Mouse (Mus musculus): ENCODE measurements around the gene Nop9. TPM values are rescaled to one million over a fixed set of nuclear protein-coding genes. Genes with fewer than 3 reads are reported as not detected.

Nop9 gene
- total RNA-seq (2012; rRNA removed) (38.5 and 45.7 TPM in 2 replicates), total RNA-seq (2014; rRNA removed) (85.3 and 92.1 TPM in 2 replicates), polyA plus RNA-seq (2012; ENCODE audit: insufficient read length, low read depth) (76.9 and 89.1 TPM in 2 replicates)

GRCm38 (mm10) chr14:55745180-55745860, at the start of gene Nop9, which contains the start of gene Dhrs1:
Gene Nop9 (plus strand): TSS chr14:55745693.
Gene Dhrs1 (minus strand): TSS chr14:55745690.
- in situ Hi-C loops (cut with MboI; ENCODE audit: low pct_ligation_motif_present, low pct_unique_long_range_greater_than_20kb, low sequenced_read_pairs) = no loop called here
- Histone ChIP-seq H3K27me3 (replicated peaks) (no peaks in the 10 kb centered on the region), H3K79me2 (replicated peaks; ENCODE audit: control insufficient read depth, extremely low read depth, insufficient read depth, poor library complexity, severe bottlenecking) (peaks cover 24% of the 10 kb centered on the region), H3K36me3 (replicated peaks in 1 of 2; ENCODE audit: control insufficient read depth in 1 of 2, insufficient read depth in 1 of 2, low read length in 1 of 2) (peaks cover 32 to 62% of the 10 kb centered on the region in 2 experiments), H3K4me2 (ENCODE audit: insufficient read depth, low read depth, poor library complexity, severe bottlenecking) (peak within 1 kb of the TSS; percentile 78), H3K9me3 (replicated peaks; ENCODE audit: low read length) (peaks cover 13% of the 10 kb centered on the region), H3K27ac (ENCODE audit: insufficient read depth, low read depth) (no peak within 1 kb of the TSS; the same call in 1 of the 2 replicates), H3K9ac (ENCODE audit: insufficient read depth, low read depth) (peak within 1 kb of the TSS; percentile 83), H3K4me3 (replicated peaks in 1 of 3; ENCODE audit: low read depth in 2 of 3, low read length in 2 of 3, poor library complexity in 1 of 3) (peak within 1 kb of the TSS; percentile 84 to 95 (median 91)), H3K4me1 (ENCODE audit: control insufficient read depth in 1 of 2, insufficient read depth in 2 of 2) (peaks cover 4 to 29% of the 10 kb centered on the region in 2 experiments)
- no peak for TF ChIP-seq ETS1 (conservative IDR thresholded peaks at IDR 0.05; ENCODE audit: low read depth, low read length)
- TF ChIP-seq MAX (IDR thresholded peaks at IDR 0.05; ENCODE audit: low read length) = peak; percentile 68
- no peak for TF ChIP-seq GABPA (IDR thresholded peaks at IDR 0.05; ENCODE audit: insufficient replicate concordance, low read depth, low read length)
- peak; percentile 83 for TF ChIP-seq SIN3A (IDR thresholded peaks at IDR 0.05; ENCODE audit: low read length)
- TF ChIP-seq E2F4 (IDR thresholded peaks at IDR 0.05; ENCODE audit: insufficient replicate concordance, low read depth, low read length) = no peak
- peak; percentile 41; the same call in 1 of the 2 replicates for TF ChIP-seq BHLHE40 (IDR thresholded peaks at IDR 0.05; ENCODE audit: low read depth, low read length)
- no peak for TF ChIP-seq JUND (conservative IDR thresholded peaks at IDR 0.05; ENCODE audit: low read depth, low read length)
- no peak for TF ChIP-seq RAD21 (IDR thresholded peaks at IDR 0.05; ENCODE audit: low read depth, low read length)
- TF ChIP-seq CTCF (conservative IDR thresholded peaks at IDR 0.05 in 1 of 2, IDR thresholded peaks at IDR 0.05 in 1 of 2; ENCODE audit: low read depth in 2 of 2, low read length in 2 of 2) = no peak
- TF ChIP-seq MXI1 (IDR thresholded peaks at IDR 0.05; ENCODE audit: low read depth, low read length) = peak; percentile 91
- TF ChIP-seq CHD1 (IDR thresholded peaks at IDR 0.05; ENCODE audit: low read depth, low read length) = no peak
- peak; percentile 78 for TF ChIP-seq HCFC1 (IDR thresholded peaks at IDR 0.05; ENCODE audit: low read depth, low read length)
- no peak for TF ChIP-seq MAFK (IDR thresholded peaks at IDR 0.05; ENCODE audit: insufficient replicate concordance, low read length)
- TF ChIP-seq NELFE (IDR thresholded peaks at IDR 0.05; ENCODE audit: low read depth, low read length) = peak; percentile 62; the same call in 1 of the 2 replicates
- TF ChIP-seq POLR2AphosphoS2 (IDR thresholded peaks at IDR 0.05; ENCODE audit: low read depth, low read length) = 0 out of 2 replicates have a peak, but pooled peaks have one; percentile 35
- TF ChIP-seq NRF1 (IDR thresholded peaks at IDR 0.05; ENCODE audit: low read depth, low read length) = peak; percentile 25; the same call in 1 of the 2 replicates
- no peak for TF ChIP-seq ZC3H11A (IDR thresholded peaks at IDR 0.05; ENCODE audit: low read depth, low read length)
- TF ChIP-seq PAX5 (IDR thresholded peaks at IDR 0.05; ENCODE audit: low read length) = no peak
- no peak for TF ChIP-seq USF1 (IDR thresholded peaks at IDR 0.05; ENCODE audit: low read depth, low read length)
- no peak for TF ChIP-seq ZNF384 (IDR thresholded peaks at IDR 0.05; ENCODE audit: low read depth, low read length)
- TF ChIP-seq RCOR1 (conservative IDR thresholded peaks at IDR 0.05; ENCODE audit: low read depth, low read length) = no peak
- TF ChIP-seq SMC3 (IDR thresholded peaks at IDR 0.05; ENCODE audit: low read depth, low read length) = no peak
- no peak for TF ChIP-seq CHD2 (IDR thresholded peaks at IDR 0.05; ENCODE audit: low read length)
- peak; percentile 41; the same call in 1 of the 2 replicates for TF ChIP-seq MAZ (IDR thresholded peaks at IDR 0.05; ENCODE audit: low read depth, low read length)
- TF ChIP-seq ZMIZ1 (IDR thresholded peaks at IDR 0.05; ENCODE audit: low read depth, low read length) = no peak
- TF ChIP-seq JUN (IDR thresholded peaks at IDR 0.05; ENCODE audit: insufficient read depth, low read depth, low read length) = no peak
- peak; percentile 56; the same call in 1 of the 2 replicates for TF ChIP-seq TCF12 (IDR thresholded peaks at IDR 0.05; ENCODE audit: low read depth, low read length)
- no peak for TF ChIP-seq ZKSCAN1 (IDR thresholded peaks at IDR 0.05; ENCODE audit: borderline replicate concordance, low read depth, low read length)
- no peak for TF ChIP-seq MYC (IDR thresholded peaks at IDR 0.05; ENCODE audit: low read depth, low read length)
- TF ChIP-seq MEF2A (IDR thresholded peaks at IDR 0.05; ENCODE audit: borderline replicate concordance, low read depth, low read length) = no peak
- TF ChIP-seq ELF1 (IDR thresholded peaks at IDR 0.05; ENCODE audit: low read depth, low read length) = peak; percentile 82
- no peak for TF ChIP-seq USF2 (conservative IDR thresholded peaks at IDR 0.05; ENCODE audit: low read depth, low read length)
- peak; percentile 76 for TF ChIP-seq POLR2A (IDR thresholded peaks at IDR 0.05; ENCODE audit: low read depth, low read length)
- TF ChIP-seq IRF4 (IDR thresholded peaks at IDR 0.05; ENCODE audit: low read depth, low read length) = peak; percentile 68; the same call in 1 of the 2 replicates
- no peak for TF ChIP-seq TBP (conservative IDR thresholded peaks at IDR 0.05; ENCODE audit: low read depth, low read length)
- TF ChIP-seq UBTF (IDR thresholded peaks at IDR 0.05; ENCODE audit: low read depth, low read length) = no peak
- no peak for TF ChIP-seq EP300 (IDR thresholded peaks at IDR 0.05; ENCODE audit: low read length)
- 0 out of 2 replicates have a peak, but pooled peaks have one; percentile 54 for TF ChIP-seq KAT2A (IDR thresholded peaks at IDR 0.05; ENCODE audit: insufficient replicate concordance, low read length)
- peak; percentile 88 for DNase-seq (ENCODE audit: extremely low read depth)
- dilution Hi-C loops (cut with MboI; ENCODE audit: extremely low pct_ligation_motif_present, extremely low pct_unique_long_range_greater_than_20kb, low sequenced_read_pairs) = no loop called here
